Mouse (Mus musculus): ENCODE measurements around the gene Cyp27b1. TPM values are rescaled to one million over a fixed set of nuclear protein-coding genes. Genes with fewer than 3 reads are reported as not detected.

The Cyp27b1 gene
- polyA plus RNA-seq, 1 experiment from 2014 or later, result 0.23 TPM

GRCm38 (mm10) chr10:127085052-127085451 is 37.0 kb downstream of the Cyp27b1 start:
- DNase-seq (ENCODE audit: low spot score) (no peak), ATAC-seq (replicated peaks; ENCODE audit: low FRiP score) (no peak)
- H3K4me1 ChIP-seq (replicated peaks; ENCODE audit: control insufficient read depth, insufficient read depth, low read length), result peaks cover 17% of the 10 kb centered on the region; the same call in 1 of the 2 replicates
- H3K9ac ChIP-seq (ENCODE audit: low read length), result no peak overlapping the region
- no peaks in the 10 kb centered on the region for H3K9me3 ChIP-seq (ENCODE audit: control insufficient read depth, low read length)
- no peak overlapping the region for H3K4me3 ChIP-seq (ENCODE audit: low read depth, low read length)
- H3K36me3 ChIP-seq (ENCODE audit: control insufficient read depth, insufficient read depth, low read length), result no peaks in the 10 kb centered on the region
- peaks cover 43% of the 10 kb centered on the region for H3K27me3 ChIP-seq (ENCODE audit: control insufficient read depth, insufficient read depth, low read length)
- WGBS, result 88% methylated on average over 9 of the region's 9 CpGs
- no peak overlapping the region for H3K4me2 ChIP-seq (ENCODE audit: low read depth, low read length, severe bottlenecking)
- no peak overlapping the region for H3K27ac ChIP-seq (ENCODE audit: low read depth, low read length)

GRCm38 (mm10) chr10:127085633-127086032 is 37.6 kb downstream of the Cyp27b1 start:
- no peak overlapping the region for H3K27ac ChIP-seq (ENCODE audit: low read depth, low read length)
- WGBS, result 83% methylated on average over 6 of the region's 6 CpGs
- H3K36me3 ChIP-seq (ENCODE audit: control insufficient read depth, insufficient read depth, low read length), result no peaks in the 10 kb centered on the region
- peaks cover 43% of the 10 kb centered on the region for H3K27me3 ChIP-seq (ENCODE audit: control insufficient read depth, insufficient read depth, low read length)
- no peak for DNase-seq (ENCODE audit: low spot score)
- peaks cover 13% of the 10 kb centered on the region; the same call in 1 of the 2 replicates for H3K4me1 ChIP-seq (replicated peaks; ENCODE audit: control insufficient read depth, insufficient read depth, low read length)
- ATAC-seq (replicated peaks; ENCODE audit: low FRiP score), result no peak
- no peak overlapping the region for H3K4me3 ChIP-seq (ENCODE audit: low read depth, low read length)
- no peak overlapping the region for H3K4me2 ChIP-seq (ENCODE audit: low read depth, low read length, severe bottlenecking)
- H3K9ac ChIP-seq (ENCODE audit: low read length), result no peak overlapping the region
- H3K9me3 ChIP-seq (ENCODE audit: control insufficient read depth, low read length), result no peaks in the 10 kb centered on the region

GRCm38 (mm10) chr10:127090560-127091411 is 42.7 kb downstream of the Cyp27b1 start:
- WGBS, result 8% methylated on average over 57 of the region's 57 CpGs
- peaks cover 38% of the 10 kb centered on the region for H3K27me3 ChIP-seq (ENCODE audit: control insufficient read depth, insufficient read depth, low read length)
- ATAC-seq (replicated peaks; ENCODE audit: low FRiP score) (no peak), DNase-seq (ENCODE audit: low spot score) (peak; percentile 63)
- H3K4me2 ChIP-seq (ENCODE audit: low read depth, low read length, severe bottlenecking), result peak overlapping the region; percentile 38
- no peaks in the 10 kb centered on the region for H3K36me3 ChIP-seq (ENCODE audit: control insufficient read depth, insufficient read depth, low read length)
- H3K4me1 ChIP-seq (replicated peaks; ENCODE audit: control insufficient read depth, insufficient read depth, low read length), result peaks cover 10% of the 10 kb centered on the region
- no peak overlapping the region for H3K27ac ChIP-seq (ENCODE audit: low read depth, low read length)
- no peaks in the 10 kb centered on the region for H3K9me3 ChIP-seq (ENCODE audit: control insufficient read depth, low read length)
- H3K4me3 ChIP-seq (ENCODE audit: low read depth, low read length), result peak overlapping the region; percentile 16; the same call in 1 of the 2 replicates
- H3K9ac ChIP-seq (ENCODE audit: low read length), result no peak overlapping the region

- no peaks in the 10 kb centered on the region; the same call in 1 of the 2 replicates for H3K36me3 ChIP-seq (ENCODE audit: control insufficient read depth, insufficient read depth, low read length)
- peak overlapping the region; percentile 38 for H3K4me2 ChIP-seq (ENCODE audit: low read depth, low read length, severe bottlenecking)
- no peaks in the 10 kb centered on the region for H3K9me3 ChIP-seq (ENCODE audit: control insufficient read depth, low read length)
- H3K4me3 ChIP-seq (ENCODE audit: low read depth, low read length), result peak overlapping the region; percentile 16; the same call in 1 of the 2 replicates
- 6% methylated on average over 51 of the region's 51 CpGs for WGBS
- peaks cover 38% of the 10 kb centered on the region for H3K27me3 ChIP-seq (ENCODE audit: control insufficient read depth, insufficient read depth, low read length)
- no peak overlapping the region for H3K9ac ChIP-seq (ENCODE audit: low read length)
- ATAC-seq (replicated peaks; ENCODE audit: low FRiP score) (peak; percentile 51; the same call in 1 of the 2 replicates), DNase-seq (ENCODE audit: low spot score) (peak; percentile 66)
- H3K27ac ChIP-seq (ENCODE audit: low read depth, low read length), result no peak overlapping the region
- H3K4me1 ChIP-seq (replicated peaks; ENCODE audit: control insufficient read depth, insufficient read depth, low read length), result peaks cover 10% of the 10 kb centered on the region
Measured at GRCm38 (mm10) chr10:127091507-127092396, 43.7 kb downstream of the Cyp27b1 start.

GRCm38 (mm10) chr10:127092742-127093141 is 44.7 kb downstream of the Cyp27b1 start:
- ATAC-seq (replicated peaks; ENCODE audit: low FRiP score), result no peak
- Histone ChIP-seq H3K36me3 (ENCODE audit: control insufficient read depth, insufficient read depth, low read length) (no peaks in the 10 kb centered on the region; the same call in 1 of the 2 replicates), H3K4me1 (replicated peaks; ENCODE audit: control insufficient read depth, insufficient read depth, low read length) (peaks cover 10% of the 10 kb centered on the region), H3K4me2 (ENCODE audit: low read depth, low read length, severe bottlenecking) (no peak overlapping the region), H3K9ac (ENCODE audit: low read length) (no peak overlapping the region), H3K27ac (ENCODE audit: low read depth, low read length) (no peak overlapping the region), H3K9me3 (ENCODE audit: control insufficient read depth, low read length) (no peaks in the 10 kb centered on the region), H3K4me3 (ENCODE audit: low read depth, low read length) (no peak overlapping the region), H3K27me3 (ENCODE audit: control insufficient read depth, insufficient read depth, low read length) (peaks cover 38% of the 10 kb centered on the region)
- DNase-seq (ENCODE audit: low spot score), result no peak
- 56% methylated on average over 4 of the region's 4 CpGs for WGBS

GRCm38 (mm10) chr10:127094382-127094802 is 46.3 kb downstream of the Cyp27b1 start:
- H3K36me3 ChIP-seq (ENCODE audit: control insufficient read depth, insufficient read depth, low read length), result no peaks in the 10 kb centered on the region; the same call in 1 of the 2 replicates
- no peak overlapping the region for H3K4me3 ChIP-seq (ENCODE audit: low read depth, low read length)
- no peak overlapping the region for H3K27ac ChIP-seq (ENCODE audit: low read depth, low read length)
- ATAC-seq (replicated peaks; ENCODE audit: low FRiP score), result no peak
- H3K9ac ChIP-seq (ENCODE audit: low read length), result no peak overlapping the region
- H3K27me3 ChIP-seq (ENCODE audit: control insufficient read depth, insufficient read depth, low read length), result peaks cover 34% of the 10 kb centered on the region
- no peak overlapping the region for H3K4me2 ChIP-seq (ENCODE audit: low read depth, low read length, severe bottlenecking)
- WGBS, result 70% methylated on average over 7 of the region's 7 CpGs
- no peaks in the 10 kb centered on the region for H3K9me3 ChIP-seq (ENCODE audit: control insufficient read depth, low read length)
- H3K4me1 ChIP-seq (replicated peaks; ENCODE audit: control insufficient read depth, insufficient read depth, low read length), result peaks cover 10% of the 10 kb centered on the region
- DNase-seq (ENCODE audit: low spot score), result no peak

- no peaks in the 10 kb centered on the region for H3K4me1 ChIP-seq (replicated peaks; ENCODE audit: control insufficient read depth, insufficient read depth, low read length)
- no peaks in the 10 kb centered on the region for H3K27me3 ChIP-seq (ENCODE audit: control insufficient read depth, insufficient read depth, low read length)
- no peak overlapping the region for H3K4me3 ChIP-seq (ENCODE audit: low read depth, low read length)
- no peaks in the 10 kb centered on the region for H3K9me3 ChIP-seq (ENCODE audit: control insufficient read depth, low read length)
- no peaks in the 10 kb centered on the region; the same call in 1 of the 2 replicates for H3K36me3 ChIP-seq (ENCODE audit: control insufficient read depth, insufficient read depth, low read length)
- no peak overlapping the region for H3K4me2 ChIP-seq (ENCODE audit: low read depth, low read length, severe bottlenecking)
- ATAC-seq (replicated peaks; ENCODE audit: low FRiP score) (no peak), DNase-seq (ENCODE audit: low spot score) (no peak)
- 79% methylated on average over 20 of the region's 20 CpGs for WGBS
- H3K27ac ChIP-seq (ENCODE audit: low read depth, low read length), result no peak overlapping the region
- H3K9ac ChIP-seq (ENCODE audit: low read length), result no peak overlapping the region
Measured at GRCm38 (mm10) chr10:127098514-127098913, 50.5 kb downstream of the Cyp27b1 start.

- Histone ChIP-seq H3K4me3 (ENCODE audit: low read depth, low read length) (no peak overlapping the region), H3K4me1 (replicated peaks; ENCODE audit: control insufficient read depth, insufficient read depth, low read length) (no peaks in the 10 kb centered on the region), H3K9me3 (ENCODE audit: control insufficient read depth, low read length) (no peaks in the 10 kb centered on the region), H3K4me2 (ENCODE audit: low read depth, low read length, severe bottlenecking) (no peak overlapping the region), H3K36me3 (ENCODE audit: control insufficient read depth, insufficient read depth, low read length) (no peaks in the 10 kb centered on the region; the same call in 1 of the 2 replicates), H3K27me3 (ENCODE audit: control insufficient read depth, insufficient read depth, low read length) (no peaks in the 10 kb centered on the region), H3K27ac (ENCODE audit: low read depth, low read length) (no peak overlapping the region), H3K9ac (ENCODE audit: low read length) (no peak overlapping the region)
- ATAC-seq (replicated peaks; ENCODE audit: low FRiP score), result no peak
- 92% methylated on average over 10 of the region's 10 CpGs for WGBS
- no peak for DNase-seq (ENCODE audit: low spot score)
Measured at GRCm38 (mm10) chr10:127099191-127099590, 51.1 kb downstream of the Cyp27b1 start.
